Mouse (Mus musculus) intestine, embryonic 14.5 days (tissue): ENCODE results near the gene Scrn2. TPM values are rescaled to one million over a fixed set of nuclear protein-coding genes. Genes with fewer than 3 reads are reported as not detected.

Experiments
- ATAC-seq: fragments of 200-750 bp; cut with Nextera tagmentation; replicated peaks from 2 replicates; pipeline ENCODE4 v1.8.0; 2017; ENCODE audit warnings: low read depth, moderate number of reproducible peaks, moderate TSS enrichment, moderate library complexity; ENCODE audit not compliant: low FRiP score, low TSS enrichment
- DNase-seq: peaks from one replicate; pipeline ENCODE4 v3.0.0-alpha.2; 2018; ENCODE audit warnings: low spot score
- H3K27ac ChIP-seq: fragments of 300-500 bp; sonication (generic); 2 replicates; pipeline ENCODE4 v1.5.1; 2014; ENCODE audit warnings: low read depth, mild to moderate bottlenecking, control low read depth
- H3K27me3 ChIP-seq: fragments of 300-500 bp; sonication (generic); replicated peaks from 2 replicates; pipeline ENCODE4 v1.6.1; 2014; ENCODE audit warnings: low read length, control low read depth; ENCODE audit not compliant: control insufficient read depth, insufficient read depth
- H3K36me3 ChIP-seq: fragments of 300-500 bp; sonication (generic); 2 replicates; pipeline ENCODE4 v1.6.1; 2014; ENCODE audit warnings: low read length, control low read depth; ENCODE audit not compliant: control insufficient read depth, insufficient read depth
- H3K4me1 ChIP-seq: fragments of 300-500 bp; sonication (generic); replicated peaks from 2 replicates; pipeline ENCODE4 v1.6.1; 2014; ENCODE audit warnings: low read length, control low read depth, mixed read lengths; ENCODE audit not compliant: control insufficient read depth, insufficient read depth
- H3K4me2 ChIP-seq: fragments of 300-500 bp; sonication (generic); 2 replicates; pipeline ENCODE4 v1.6.1; 2014; ENCODE audit warnings: low read length
- H3K4me3 ChIP-seq: fragments of 300-500 bp; sonication (generic); 2 replicates; pipeline ENCODE4 v1.5.1; 2014; ENCODE audit warnings: low read depth, low read length, control low read depth, mixed read lengths
- H3K9ac ChIP-seq: fragments of 300-500 bp; sonication (generic); 2 replicates; pipeline ENCODE4 v1.6.1; 2014; ENCODE audit warnings: mild to moderate bottlenecking, low read length
- H3K9me3 ChIP-seq: fragments of 300-500 bp; sonication (generic); 2 replicates; pipeline ENCODE4 v1.6.1; 2016; ENCODE audit warnings: low read length, control low read depth; ENCODE audit not compliant: control insufficient read depth
- WGBS: fragments of 180-500 bp; shearing (Covaris S2); extraction: QIAGEN DNeasy Blood & Tissue Kit; methylation state at CpG from one replicate; pipeline ENCODE4 v1.1.7; 2014; 5-methylcytosine and 5-hydroxymethylcytosine counted together
- polyA plus RNA-seq: library from polyadenylated mRNA; unstranded; fragments of >200 nt; fragmentation: Nextera tagmentation; extraction: Ambion mirVana; gene quantifications from 2 replicates; pipeline ENCODE4 v1.2.1, GENCODE M21; 2014

Gene Scrn2
- polyA plus RNA-seq, 1 experiment from 2014 or later = 18.6 TPM

- H3K36me3 ChIP-seq = no peaks in the 10 kb centered on the region
- no peak for ATAC-seq
- no peak overlapping the region for H3K4me3 ChIP-seq
- 50% methylated on average over 8 of the region's 8 CpGs for WGBS
- H3K9ac ChIP-seq = no peak overlapping the region
- H3K27ac ChIP-seq = no peak overlapping the region
- peaks cover 16% of the 10 kb centered on the region for H3K27me3 ChIP-seq
- H3K4me1 ChIP-seq = no peaks in the 10 kb centered on the region
- no peaks in the 10 kb centered on the region for H3K9me3 ChIP-seq
- DNase-seq = no peak
- H3K4me2 ChIP-seq = no peak overlapping the region
These were observed 20.4 kb upstream of the Scrn2 start for GRCm38 (mm10) chr11:97009198-97009790.

- no peak for ATAC-seq
- H3K27me3 ChIP-seq = peaks cover 44% of the 10 kb centered on the region
- no peak within 1 kb of the TSS for H3K4me3 ChIP-seq
- peaks cover under 1% of the 10 kb centered on the region; the same call in 1 of the 2 replicates for H3K4me1 ChIP-seq
- no peak for DNase-seq
- H3K4me2 ChIP-seq = no peak within 1 kb of the TSS
- H3K36me3 ChIP-seq = no peaks in the 10 kb centered on the region
- no peaks in the 10 kb centered on the region for H3K9me3 ChIP-seq
- H3K9ac ChIP-seq = no peak within 1 kb of the TSS
- WGBS = 26% methylated on average over 8 of the region's 8 CpGs
- H3K27ac ChIP-seq = no peak within 1 kb of the TSS
These were observed 16.5 kb upstream of the Scrn2 start, which contains the start of gene Sp6 for GRCm38 (mm10) chr11:97013121-97013670. TSS of gene Sp6 (plus strand) at chr11:97013394.

GRCm38 (mm10) chr11:97017696-97018582 lies 11.8 kb upstream of the Scrn2 start:
- peak overlapping the region; percentile 58 for H3K4me2 ChIP-seq
- DNase-seq (peak; percentile 67), ATAC-seq (no peak)
- peak overlapping the region; percentile 37 for H3K4me3 ChIP-seq
- WGBS = 1% methylated on average over 36 of the region's 36 CpGs
- H3K27me3 ChIP-seq = peaks cover 82% of the 10 kb centered on the region
- no peaks in the 10 kb centered on the region for H3K36me3 ChIP-seq
- no peak overlapping the region for H3K27ac ChIP-seq
- H3K9me3 ChIP-seq = no peaks in the 10 kb centered on the region
- H3K9ac ChIP-seq = no peak overlapping the region
- H3K4me1 ChIP-seq = peaks cover 14% of the 10 kb centered on the region

- Histone ChIP-seq H3K27ac (no peak overlapping the region), H3K36me3 (no peaks in the 10 kb centered on the region), H3K9me3 (no peaks in the 10 kb centered on the region), H3K9ac (peak overlapping the region; percentile 30), H3K4me1 (peaks cover 14% of the 10 kb centered on the region), H3K4me3 (peak overlapping the region; percentile 37), H3K4me2 (peak overlapping the region; percentile 58), H3K27me3 (peaks cover 89% of the 10 kb centered on the region)
- ATAC-seq = peak; percentile 36; the same call in 1 of the 2 replicates
- WGBS = under 1% methylated on average over 68 of the region's 68 CpGs
- DNase-seq = peak; percentile 73
These were observed 11.0 kb upstream of the Scrn2 start for GRCm38 (mm10) chr11:97018583-97019344.

- no peak for DNase-seq
- Histone ChIP-seq H3K4me1 (peaks cover 14% of the 10 kb centered on the region), H3K27ac (no peak overlapping the region), H3K9me3 (no peaks in the 10 kb centered on the region), H3K4me2 (peak overlapping the region; percentile 58), H3K36me3 (no peaks in the 10 kb centered on the region), H3K27me3 (peaks cover 89% of the 10 kb centered on the region), H3K4me3 (peak overlapping the region; percentile 37), H3K9ac (no peak overlapping the region)
- 14% methylated on average over 13 of the region's 13 CpGs for WGBS
- no peak for ATAC-seq
These were observed 10.4 kb upstream of the Scrn2 start for GRCm38 (mm10) chr11:97019345-97019708.

- Histone ChIP-seq H3K27me3 (peaks cover 77% of the 10 kb centered on the region), H3K4me3 (peak overlapping the region; percentile 48), H3K27ac (no peak overlapping the region), H3K9me3 (no peaks in the 10 kb centered on the region), H3K9ac (no peak overlapping the region; the same call in 1 of the 2 replicates), H3K4me2 (peak overlapping the region; percentile 83), H3K36me3 (no peaks in the 10 kb centered on the region), H3K4me1 (peaks cover 22% of the 10 kb centered on the region)
- WGBS = 3% methylated on average over 27 of the region's 27 CpGs
- peak; percentile 76 for DNase-seq
- no peak for ATAC-seq
These were observed 8.5 kb upstream of the Scrn2 start for GRCm38 (mm10) chr11:97021121-97021765.

GRCm38 (mm10) chr11:97021873-97022484 lies 7.8 kb upstream of the Scrn2 start:
- Histone ChIP-seq H3K9ac (peak overlapping the region; percentile 53), H3K36me3 (no peaks in the 10 kb centered on the region), H3K4me3 (peak overlapping the region; percentile 48), H3K27ac (no peak overlapping the region), H3K4me2 (peak overlapping the region; percentile 83), H3K4me1 (peaks cover 22% of the 10 kb centered on the region), H3K9me3 (no peaks in the 10 kb centered on the region), H3K27me3 (peaks cover 70% of the 10 kb centered on the region)
- DNase-seq (peak; percentile 87), ATAC-seq (peak; percentile 25; the same call in 1 of the 2 replicates)
- WGBS = 2% methylated on average over 50 of the region's 50 CpGs
